Mouse (Mus musculus) inflammation-experienced regulatory T-cells, adult 6 months (primary cell): ENCODE results near the gene Cers4. TPM values are rescaled to one million over a fixed set of nuclear protein-coding genes. Genes with fewer than 3 reads are reported as not detected.

Source experiments
- polyA plus RNA-seq, 3 experiments: library from polyadenylated mRNA; unstranded; fragments of 100-300 nt; shearing (Covaris generic); gene quantifications; one replicate each; pipeline ENCODE4 v1.2.1; 2017

Gene Cers4
- polyA plus RNA-seq, 3 experiments from 2014 or later = 96.6 to 109 (median 102) TPM

Other genes starting within 250 kb of the Cers4 start
- gene Tgfbr3l, start 244.8 kb upstream of the Cers4 start, polyA plus RNA-seq = 1 to 10 TPM; 1.9 to 8.2 (median 5.2) TPM
- gene Snapc2, start 239.9 kb upstream of the Cers4 start, polyA plus RNA-seq = 10 to 100 TPM in 2 of 3 experiments, 1 to 10 TPM in 1; 9.1 to 16.0 (median 15.9) TPM
- under 1 TPM in 2 of 3 experiments, not detected in 1; 0.74 to 0.89 TPM for gene Ctxn1, start 233.8 kb upstream of the Cers4 start, polyA plus RNA-seq
- gene Timm44, start 217.1 kb upstream of the Cers4 start, polyA plus RNA-seq = 10 to 100 TPM; 69.8 to 91.0 (median 81.9) TPM
- 10 to 100 TPM in 2 of 3 experiments, 1 to 10 TPM in 1; 7.7 to 12.9 (median 11.6) TPM for gene Ccl25, start 167.8 kb upstream of the Cers4 start, polyA plus RNA-seq
- 10 to 100 TPM; 31.0 to 37.8 (median 34.3) TPM for gene Elavl1, start 167.6 kb upstream of the Cers4 start, polyA plus RNA-seq
- gene Zfp958, start 120.1 kb downstream of the Cers4 start, polyA plus RNA-seq = 10 to 100 TPM; 15.0 to 21.7 (median 15.1) TPM